Mouse (Mus musculus) E14TG2a.4 (cell line): ENCODE measurements around the gene Fam168b.

Experiments used
- H3K27me3 ChIP-seq: 2 replicates; pipeline ENCODE4 v1.6.1; 2014; ENCODE audit warnings: low read length, control low read depth; ENCODE audit not compliant: insufficient read depth
- H3K36me3 ChIP-seq: 2 replicates; pipeline ENCODE4 v1.6.1; 2014; ENCODE audit warnings: low read length, control low read depth; ENCODE audit not compliant: insufficient read depth
- H3K4me1 ChIP-seq: replicated peaks from 2 replicates; pipeline ENCODE4 v1.6.1; 2014; ENCODE audit warnings: low read depth, low read length, control low read depth
- H3K4me3 ChIP-seq: replicated peaks from 2 replicates; pipeline ENCODE4 v1.5.1; 2014; ENCODE audit warnings: mild to moderate bottlenecking, low read length
- H3K9me3 ChIP-seq: 2 replicates; pipeline ENCODE4 v1.6.1; 2014; ENCODE audit warnings: low read length, control low read depth
- CTCF ChIP-seq: conservative IDR thresholded peaks from 2 replicates; pipeline ENCODE4 v1.5.1; 2014; ENCODE audit warnings: low read length
- NANOG ChIP-seq: IDR thresholded peaks from 2 replicates; pipeline ENCODE4 v1.6.1; 2014; ENCODE audit warnings: borderline replicate concordance, low read length, mixed read lengths
- POU5F1 ChIP-seq: IDR thresholded peaks from 2 replicates; pipeline ENCODE4 v1.6.1; 2014; ENCODE audit warnings: low read length, borderline replicate concordance

Gene Fam168b

GRCm38 (mm10) chr1:34825909-34826308 lies 17.0 kb downstream of the Fam168b start:
- H3K4me3 ChIP-seq, result no peak overlapping the region
- TF ChIP-seq POU5F1 (no peak), NANOG (no peak), CTCF (no peak)

GRCm38 (mm10) chr1:34824208-34824607 lies 18.7 kb downstream of the Fam168b start:
- Histone ChIP-seq H3K4me1 (peaks cover 65% of the 10 kb centered on the region), H3K36me3 (peaks cover 97% of the 10 kb centered on the region), H3K4me3 (no peak overlapping the region), H3K27me3 (no peaks in the 10 kb centered on the region), H3K9me3 (no peaks in the 10 kb centered on the region)
- no peak for TF ChIP-seq CTCF
- no peak for TF ChIP-seq POU5F1
- TF ChIP-seq NANOG, result no peak

More at GRCm38 (mm10) chr1:34825909-34826308, 17.0 kb downstream of the Fam168b start:
- Histone ChIP-seq H3K36me3 (peaks cover 95% of the 10 kb centered on the region), H3K9me3 (no peaks in the 10 kb centered on the region), H3K27me3 (no peaks in the 10 kb centered on the region), H3K4me1 (peaks cover 51% of the 10 kb centered on the region)

GRCm38 (mm10) chr1:34823353-34823752 lies 19.5 kb downstream of the Fam168b start:
- Histone ChIP-seq H3K27me3 (no peaks in the 10 kb centered on the region), H3K4me1 (peaks cover 64% of the 10 kb centered on the region), H3K36me3 (peaks cover 97% of the 10 kb centered on the region), H3K9me3 (no peaks in the 10 kb centered on the region), H3K4me3 (no peak overlapping the region)
- no peak for TF ChIP-seq CTCF
- no peak for TF ChIP-seq POU5F1
- TF ChIP-seq NANOG, result no peak

GRCm38 (mm10) chr1:34822746-34823145 lies 20.1 kb downstream of the Fam168b start:
- no peak overlapping the region for H3K4me3 ChIP-seq
- H3K4me1 ChIP-seq, result peaks cover 64% of the 10 kb centered on the region
- H3K36me3 ChIP-seq, result peaks cover 97% of the 10 kb centered on the region
- no peak for TF ChIP-seq POU5F1
- no peak for TF ChIP-seq NANOG
- H3K9me3 ChIP-seq, result no peaks in the 10 kb centered on the region
- no peaks in the 10 kb centered on the region for H3K27me3 ChIP-seq

GRCm38 (mm10) chr1:34822003-34822402 lies 20.9 kb downstream of the Fam168b start:
- TF ChIP-seq CTCF (no peak), POU5F1 (no peak), NANOG (no peak)
- Histone ChIP-seq H3K4me3 (no peak overlapping the region), H3K27me3 (no peaks in the 10 kb centered on the region), H3K36me3 (peaks cover 97% of the 10 kb centered on the region), H3K9me3 (no peaks in the 10 kb centered on the region), H3K4me1 (peaks cover 64% of the 10 kb centered on the region)

GRCm38 (mm10) chr1:34821411-34821810 lies 21.5 kb downstream of the Fam168b start:
- no peaks in the 10 kb centered on the region for H3K9me3 ChIP-seq
- TF ChIP-seq NANOG, result no peak
- TF ChIP-seq POU5F1, result no peak
- no peak for TF ChIP-seq CTCF

GRCm38 (mm10) chr1:34819225-34819910 lies 23.5 kb downstream of the Fam168b start:
- Histone ChIP-seq H3K4me1 (peaks cover 62% of the 10 kb centered on the region), H3K36me3 (peaks cover 98% of the 10 kb centered on the region), H3K9me3 (no peaks in the 10 kb centered on the region), H3K27me3 (no peaks in the 10 kb centered on the region), H3K4me3 (no peak overlapping the region)
- TF ChIP-seq CTCF (no peak), NANOG (no peak)

More at GRCm38 (mm10) chr1:34821411-34821810, 21.5 kb downstream of the Fam168b start:
- H3K4me1 ChIP-seq, result peaks cover 64% of the 10 kb centered on the region
- H3K27me3 ChIP-seq, result no peaks in the 10 kb centered on the region
- peaks cover 97% of the 10 kb centered on the region for H3K36me3 ChIP-seq
- no peak overlapping the region for H3K4me3 ChIP-seq

- TF ChIP-seq NANOG (no peak), CTCF (no peak), POU5F1 (no peak)
- no peaks in the 10 kb centered on the region for H3K9me3 ChIP-seq
- H3K4me3 ChIP-seq, result no peak overlapping the region
- peaks cover 100% of the 10 kb centered on the region for H3K36me3 ChIP-seq
- H3K4me1 ChIP-seq, result peaks cover 40% of the 10 kb centered on the region
- H3K27me3 ChIP-seq, result no peaks in the 10 kb centered on the region
These were observed 27.0 kb downstream of the Fam168b start for GRCm38 (mm10) chr1:34815843-34816242.

- TF ChIP-seq POU5F1, result no peak
- Histone ChIP-seq H3K4me1 (peaks cover 27% of the 10 kb centered on the region), H3K9me3 (no peaks in the 10 kb centered on the region), H3K36me3 (peaks cover 96% of the 10 kb centered on the region), H3K4me3 (no peak overlapping the region), H3K27me3 (no peaks in the 10 kb centered on the region)
These were observed 30.2 kb downstream of the Fam168b start for GRCm38 (mm10) chr1:34812407-34813247.
